Mouse (Mus musculus): ENCODE measurements at regions not wholly inside any gene's neighbourhood (a gene's known extent, or its start where the extent isn't known, plus 50 kb on each side); places are given as distances from the start of the nearest gene placed in this dataset.

GRCm38 (mm10) chr10:107214741-107215230, 56.7 kb upstream of the Lin7a start:
- 90% methylated on average over 4 of the region's 4 CpGs for WGBS
- Histone ChIP-seq H3K27me3 (ENCODE audit: insufficient read depth, low read length) (no peaks in the 10 kb centered on the region), H3K4me1 (replicated peaks; ENCODE audit: insufficient read depth, low read length) (no peaks in the 10 kb centered on the region), H3K4me2 (ENCODE audit: low read length) (no peak overlapping the region), H3K27ac (no peak overlapping the region), H3K4me3 (replicated peaks; ENCODE audit: low read depth, low read length) (no peak overlapping the region), H3K36me3 (ENCODE audit: insufficient read depth, low read length) (no peaks in the 10 kb centered on the region), H3K9ac (ENCODE audit: low read depth, low read length) (no peak overlapping the region), H3K9me3 (replicated peaks; ENCODE audit: low read length) (no peaks in the 10 kb centered on the region)
- ATAC-seq (replicated peaks; ENCODE audit: low FRiP score, low read depth) = no peak
- no peak for DNase-seq (ENCODE audit: low spot score)
- TF ChIP-seq CTCF (IDR thresholded peaks at IDR 0.05; ENCODE audit: low read depth) = no peak

GRCm38 (mm10) chr10:107215611-107216520, 55.6 kb upstream of the Lin7a start:
- ATAC-seq (replicated peaks; ENCODE audit: low FRiP score, low read depth) = no peak
- no peak for DNase-seq (ENCODE audit: low spot score)
- 83% methylated on average over 2 of the region's 2 CpGs for whole genome bisulfite sequencing

GRCm38 (mm10) chr10:107216756-107217155, 54.7 kb upstream of the Lin7a start:
- Histone ChIP-seq H3K4me3 (replicated peaks; ENCODE audit: low read depth, low read length) (no peak overlapping the region), H3K27me3 (ENCODE audit: insufficient read depth, low read length) (no peaks in the 10 kb centered on the region), H3K4me2 (ENCODE audit: low read length) (no peak overlapping the region), H3K27ac (no peak overlapping the region), H3K4me1 (replicated peaks; ENCODE audit: insufficient read depth, low read length) (no peaks in the 10 kb centered on the region), H3K9me3 (replicated peaks; ENCODE audit: low read length) (no peaks in the 10 kb centered on the region), H3K9ac (ENCODE audit: low read depth, low read length) (no peak overlapping the region), H3K36me3 (ENCODE audit: insufficient read depth, low read length) (no peaks in the 10 kb centered on the region)
- 59% methylated on average over 1 of the region's 1 CpGs for WGBS
- TF ChIP-seq CTCF (IDR thresholded peaks at IDR 0.05; ENCODE audit: low read depth) = no peak
- ATAC-seq (replicated peaks; ENCODE audit: low FRiP score, low read depth) = no peak
- no peak for DNase-seq (ENCODE audit: low spot score)

More at GRCm38 (mm10) chr10:107215611-107216520, 55.6 kb upstream of the Lin7a start:
- H3K27ac ChIP-seq = no peak overlapping the region
- no peak overlapping the region for H3K4me2 ChIP-seq (ENCODE audit: low read length)
- H3K9me3 ChIP-seq (replicated peaks; ENCODE audit: low read length) = no peaks in the 10 kb centered on the region
- TF ChIP-seq CTCF (IDR thresholded peaks at IDR 0.05; ENCODE audit: low read depth) = no peak
- no peak overlapping the region for H3K4me3 ChIP-seq (replicated peaks; ENCODE audit: low read depth, low read length)
- H3K9ac ChIP-seq (ENCODE audit: low read depth, low read length) = no peak overlapping the region
- no peaks in the 10 kb centered on the region for H3K4me1 ChIP-seq (replicated peaks; ENCODE audit: insufficient read depth, low read length)
- no peaks in the 10 kb centered on the region for H3K27me3 ChIP-seq (ENCODE audit: insufficient read depth, low read length)
- H3K36me3 ChIP-seq (ENCODE audit: insufficient read depth, low read length) = no peaks in the 10 kb centered on the region

GRCm38 (mm10) chr10:107217376-107218235, 53.9 kb upstream of the Lin7a start:
- H3K4me3 ChIP-seq (replicated peaks; ENCODE audit: low read depth, low read length) = no peak overlapping the region
- no peak for TF ChIP-seq CTCF (IDR thresholded peaks at IDR 0.05; ENCODE audit: low read depth)
- H3K4me2 ChIP-seq (ENCODE audit: low read length) = no peak overlapping the region
- WGBS = 95% methylated on average over 2 of the region's 2 CpGs
- H3K9ac ChIP-seq (ENCODE audit: low read depth, low read length) = no peak overlapping the region
- no peaks in the 10 kb centered on the region for H3K9me3 ChIP-seq (replicated peaks; ENCODE audit: low read length)
- no peaks in the 10 kb centered on the region for H3K27me3 ChIP-seq (ENCODE audit: insufficient read depth, low read length)
- H3K4me1 ChIP-seq (replicated peaks; ENCODE audit: insufficient read depth, low read length) = no peaks in the 10 kb centered on the region
- no peak overlapping the region for H3K27ac ChIP-seq
- no peaks in the 10 kb centered on the region for H3K36me3 ChIP-seq (ENCODE audit: insufficient read depth, low read length)
- ATAC-seq (replicated peaks; ENCODE audit: low FRiP score, low read depth) = no peak
- DNase-seq (ENCODE audit: low spot score) = no peak

- no peak overlapping the region for H3K9ac ChIP-seq (ENCODE audit: low read depth, low read length)
- no peak for TF ChIP-seq CTCF (IDR thresholded peaks at IDR 0.05; ENCODE audit: low read depth)
- WGBS = 81% methylated on average over 4 of the region's 4 CpGs
- H3K4me2 ChIP-seq (ENCODE audit: low read length) = no peak overlapping the region
- no peak overlapping the region for H3K27ac ChIP-seq
- no peaks in the 10 kb centered on the region for H3K9me3 ChIP-seq (replicated peaks; ENCODE audit: low read length)
- no peaks in the 10 kb centered on the region for H3K4me1 ChIP-seq (replicated peaks; ENCODE audit: insufficient read depth, low read length)
- H3K4me3 ChIP-seq (replicated peaks; ENCODE audit: low read depth, low read length) = no peak overlapping the region
- DNase-seq (ENCODE audit: low spot score) (no peak), ATAC-seq (replicated peaks; ENCODE audit: low FRiP score, low read depth) (no peak)
- H3K36me3 ChIP-seq (ENCODE audit: insufficient read depth, low read length) = no peaks in the 10 kb centered on the region
- H3K27me3 ChIP-seq (ENCODE audit: insufficient read depth, low read length) = no peaks in the 10 kb centered on the region
These were observed 52.5 kb upstream of the Lin7a start for GRCm38 (mm10) chr10:107218861-107219430.
